Mouse (Mus musculus): ENCODE measurements around the gene Nme4. TPM values are rescaled to one million over a fixed set of nuclear protein-coding genes. Genes with fewer than 3 reads are reported as not detected.

Nme4 gene
- polyA plus RNA-seq, 1 experiment = 11.5 TPM

DNA sequence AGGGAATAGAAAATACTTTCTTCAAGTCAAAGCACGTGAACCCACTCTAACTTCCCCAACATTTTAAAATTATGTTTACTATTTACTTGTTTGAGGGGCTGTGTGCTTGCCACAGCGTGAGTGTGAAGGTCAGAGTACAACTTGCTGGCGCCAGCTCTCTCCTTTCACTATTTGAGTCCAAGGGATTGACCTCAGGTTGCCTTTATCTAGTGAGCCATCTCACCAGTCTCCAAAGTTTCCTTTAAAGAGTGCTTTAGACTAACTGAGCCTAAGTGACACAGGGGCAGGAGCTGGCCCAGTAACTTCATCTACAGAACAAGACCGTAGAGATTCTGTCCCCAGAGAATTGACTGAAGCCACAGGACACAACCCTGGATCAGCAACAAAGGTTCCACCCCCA, 43.3 kb downstream of the Nme4 start:
- Histone ChIP-seq H3K27me3 (ENCODE audit: control insufficient read depth, insufficient read depth, low read length) (no peaks in the 10 kb centered on the region), H3K36me3 (ENCODE audit: control insufficient read depth, insufficient read depth, low read length) (no peaks in the 10 kb centered on the region), H3K27ac (ENCODE audit: insufficient read depth, low read depth, low read length) (no peak overlapping the region), H3K4me1 (ENCODE audit: control insufficient read depth, insufficient read depth, insufficient read length, low read length) (peaks cover 5% of the 10 kb centered on the region; the same call in 1 of the 2 replicates), H3K4me3 (ENCODE audit: low read depth, low read length) (no peak overlapping the region)
- WGBS = 58% methylated on average over 4 of the region's 4 CpGs
- TF ChIP-seq CTCF (IDR thresholded peaks at IDR 0.05; ENCODE audit: extremely low read depth, insufficient read length, insufficient replicate concordance, low read depth, low read length) (no peak), POLR2A (IDR thresholded peaks at IDR 0.05; ENCODE audit: low read depth, low read length) (no peak)

DNA sequence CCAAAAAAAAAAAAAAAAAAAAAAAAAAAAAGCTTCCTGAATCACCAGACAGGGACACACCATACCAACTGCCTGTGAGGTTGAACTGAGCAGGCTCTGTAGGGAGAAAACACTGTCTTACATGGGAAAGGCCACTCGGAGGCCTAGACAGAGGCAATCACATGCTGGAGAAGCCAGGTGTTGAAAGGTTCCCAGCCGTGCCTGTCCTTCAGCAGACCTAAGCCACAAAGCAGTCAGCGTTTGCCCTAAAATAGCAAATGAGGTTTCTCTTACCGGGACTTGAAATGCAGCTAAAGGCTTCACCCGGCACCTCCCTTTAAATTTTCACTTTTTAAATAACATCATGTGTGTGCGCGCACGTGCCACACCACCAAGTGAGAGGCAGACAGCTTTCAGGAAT, 47.3 kb downstream of the Nme4 start:
- Histone ChIP-seq H3K27me3 (ENCODE audit: control insufficient read depth, insufficient read depth, low read length) (no peaks in the 10 kb centered on the region), H3K27ac (ENCODE audit: insufficient read depth, low read depth, low read length) (no peak overlapping the region), H3K4me1 (ENCODE audit: control insufficient read depth, insufficient read depth, insufficient read length, low read length) (peaks cover 5% of the 10 kb centered on the region; the same call in 1 of the 2 replicates), H3K36me3 (ENCODE audit: control insufficient read depth, insufficient read depth, low read length) (no peaks in the 10 kb centered on the region), H3K4me3 (ENCODE audit: low read depth, low read length) (no peak overlapping the region)
- TF ChIP-seq CTCF (IDR thresholded peaks at IDR 0.05; ENCODE audit: extremely low read depth, insufficient read length, insufficient replicate concordance, low read depth, low read length) (no peak), POLR2A (IDR thresholded peaks at IDR 0.05; ENCODE audit: low read depth, low read length) (no peak)
- 92% methylated on average over 8 of the region's 8 CpGs for WGBS

GRCm38 (mm10) chr17:26046253-26046997, 49.0 kb downstream of the Nme4 start:
- Histone ChIP-seq H3K27ac (ENCODE audit: insufficient read depth, low read depth, low read length) (no peak overlapping the region), H3K27me3 (ENCODE audit: control insufficient read depth, insufficient read depth, low read length) (no peaks in the 10 kb centered on the region), H3K4me1 (ENCODE audit: control insufficient read depth, insufficient read depth, insufficient read length, low read length) (no peaks in the 10 kb centered on the region; the same call in 1 of the 2 replicates), H3K4me3 (ENCODE audit: low read depth, low read length) (no peak overlapping the region), H3K36me3 (ENCODE audit: control insufficient read depth, insufficient read depth, low read length) (no peaks in the 10 kb centered on the region)
- TF ChIP-seq POLR2A (IDR thresholded peaks at IDR 0.05; ENCODE audit: low read depth, low read length) = no peak
- WGBS = 72% methylated on average over 10 of the region's 10 CpGs

- Histone ChIP-seq H3K36me3 (ENCODE audit: control insufficient read depth, insufficient read depth, low read length) (no peaks in the 10 kb centered on the region), H3K27ac (ENCODE audit: insufficient read depth, low read depth, low read length) (no peak overlapping the region), H3K4me3 (ENCODE audit: low read depth, low read length) (no peak overlapping the region), H3K4me1 (ENCODE audit: control insufficient read depth, insufficient read depth, insufficient read length, low read length) (no peaks in the 10 kb centered on the region; the same call in 1 of the 2 replicates), H3K27me3 (ENCODE audit: control insufficient read depth, insufficient read depth, low read length) (no peaks in the 10 kb centered on the region)
- 23% methylated on average over 4 of the region's 4 CpGs for WGBS
- TF ChIP-seq POLR2A (IDR thresholded peaks at IDR 0.05; ENCODE audit: low read depth, low read length) (no peak), CTCF (IDR thresholded peaks at IDR 0.05; ENCODE audit: extremely low read depth, insufficient read length, insufficient replicate concordance, low read depth, low read length) (no peak)
Measured at GRCm38 (mm10) chr17:26045285-26045684, 50.1 kb downstream of the Nme4 start.

DNA sequence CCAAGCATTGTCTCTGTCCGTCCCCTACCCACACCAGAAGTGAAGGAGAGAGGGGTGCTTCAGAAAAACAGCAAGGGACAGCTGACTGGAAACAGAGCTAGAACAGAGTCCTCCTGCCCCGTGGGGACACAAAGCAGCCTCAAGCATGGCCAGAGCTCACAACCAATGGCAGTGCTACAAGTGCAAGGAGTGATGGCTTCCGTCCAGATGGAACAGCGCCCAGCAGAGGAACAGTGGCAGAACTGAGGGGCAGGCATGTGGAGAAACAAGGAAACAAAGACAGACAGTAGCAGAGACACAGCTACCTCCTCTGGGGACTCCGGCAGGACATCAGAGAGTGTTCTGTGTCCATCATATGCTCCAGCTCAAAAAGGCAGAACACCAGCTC, 52.2 kb downstream of the Nme4 start:
- no peak for TF ChIP-seq CTCF (IDR thresholded peaks at IDR 0.05; ENCODE audit: extremely low read depth, insufficient read length, insufficient replicate concordance, low read depth, low read length)
- no peak for TF ChIP-seq POLR2A (IDR thresholded peaks at IDR 0.05; ENCODE audit: low read depth, low read length)
- Histone ChIP-seq H3K4me3 (ENCODE audit: low read depth, low read length) (no peak overlapping the region), H3K27ac (ENCODE audit: insufficient read depth, low read depth, low read length) (no peak overlapping the region), H3K4me1 (ENCODE audit: control insufficient read depth, insufficient read depth, insufficient read length, low read length) (no peaks in the 10 kb centered on the region; the same call in 1 of the 2 replicates), H3K27me3 (ENCODE audit: control insufficient read depth, insufficient read depth, low read length) (no peaks in the 10 kb centered on the region), H3K36me3 (ENCODE audit: control insufficient read depth, insufficient read depth, low read length) (no peaks in the 10 kb centered on the region)
- 23% methylated on average over 5 of the region's 5 CpGs for WGBS

DNA sequence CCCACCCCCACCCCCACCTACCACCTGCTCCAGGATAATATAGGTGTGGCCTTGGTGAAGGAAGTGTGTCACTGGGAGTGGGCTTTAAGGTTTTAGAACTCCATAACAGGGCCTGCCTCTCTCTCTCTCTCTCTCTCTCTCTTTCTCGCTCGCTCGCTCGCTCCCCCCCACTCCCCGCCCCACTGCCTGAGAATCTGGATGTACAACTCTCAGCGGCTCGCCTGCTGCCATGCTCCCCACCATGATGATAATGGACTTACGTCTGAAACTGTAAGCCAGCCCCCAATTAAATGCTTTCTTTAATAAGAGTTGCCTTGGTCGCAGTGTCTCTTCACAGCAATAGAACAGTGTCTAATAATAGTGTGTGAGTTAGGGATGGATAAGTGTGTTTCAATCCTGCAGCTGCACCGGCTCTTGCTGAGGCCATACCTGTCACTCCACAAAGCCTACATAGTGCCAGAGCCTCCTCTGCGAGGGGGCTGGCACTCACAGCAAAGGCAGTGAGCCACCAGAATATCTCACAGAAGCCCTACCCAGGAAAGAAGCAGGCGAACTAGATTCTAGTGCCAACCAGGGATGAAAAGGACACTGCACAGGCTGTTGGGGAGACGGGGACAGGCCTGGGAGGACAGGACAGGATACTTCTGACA, 52.7 kb downstream of the Nme4 start:
- H3K36me3 ChIP-seq (ENCODE audit: control insufficient read depth, insufficient read depth, low read length) = no peaks in the 10 kb centered on the region
- H3K27ac ChIP-seq (ENCODE audit: insufficient read depth, low read depth, low read length) = no peak overlapping the region
- TF ChIP-seq CTCF (IDR thresholded peaks at IDR 0.05; ENCODE audit: extremely low read depth, insufficient read length, insufficient replicate concordance, low read depth, low read length) (no peak), POLR2A (IDR thresholded peaks at IDR 0.05; ENCODE audit: low read depth, low read length) (no peak)
- H3K4me3 ChIP-seq (ENCODE audit: low read depth, low read length) = no peak overlapping the region
- no peaks in the 10 kb centered on the region; the same call in 1 of the 2 replicates for H3K4me1 ChIP-seq (ENCODE audit: control insufficient read depth, insufficient read depth, insufficient read length, low read length)
- 78% methylated on average over 13 of the region's 13 CpGs for WGBS
- no peaks in the 10 kb centered on the region for H3K27me3 ChIP-seq (ENCODE audit: control insufficient read depth, insufficient read depth, low read length)

Other genes with a start within 250 kb of the Nme4 start
- gene Wdr90, start 234.1 kb downstream of the Nme4 start, polyA plus RNA-seq (2012; rRNA removed) = 8.3 and 13.3 TPM in 2 replicates
- gene Mcrip2, start 226.8 kb downstream of the Nme4 start, polyA plus RNA-seq (2012; rRNA removed) = 84.8 and 111 TPM in 2 replicates
- 149 and 196 TPM in 2 replicates for gene Mettl26, start 220.5 kb downstream of the Nme4 start, polyA plus RNA-seq (2012; rRNA removed)
- gene Wfikkn1, start 214.7 kb downstream of the Nme4 start, polyA plus RNA-seq (2012; rRNA removed) = 0.72 and 2.6 TPM in 2 replicates
- 20.7 and 43.4 TPM in 2 replicates for gene Rab40c, start 175.9 kb downstream of the Nme4 start, polyA plus RNA-seq (2012; rRNA removed)
- 59.8 and 74.1 TPM in 2 replicates for gene Pigq, start 150.7 kb downstream of the Nme4 start, polyA plus RNA-seq (2012; rRNA removed)
- 0.51 TPM in 1 of 2 replicates, not detected in the other for gene Nhlrc4, start 150.6 kb downstream of the Nme4 start, polyA plus RNA-seq (2012; rRNA removed)
- 0.04 TPM in 1 of 2 replicates, not detected in the other for gene A930017K11Rik, start 143.0 kb downstream of the Nme4 start, polyA plus RNA-seq (2012; rRNA removed)
- 46.8 and 75.2 TPM in 2 replicates for gene Capn15, start 109.8 kb downstream of the Nme4 start, polyA plus RNA-seq (2012; rRNA removed)
- 37.3 and 116 TPM in 2 replicates for gene Rab11fip3, start 26.0 kb downstream of the Nme4 start, polyA plus RNA-seq (2012; rRNA removed)
- 10.9 and 14.5 TPM in 2 replicates for gene Decr2, start 5.3 kb downstream of the Nme4 start, polyA plus RNA-seq (2012; rRNA removed)
- gene Tmem8, start 17.7 kb upstream of the Nme4 start, polyA plus RNA-seq (2012; rRNA removed) = 189 and 283 TPM in 2 replicates
- 54.6 and 82.5 TPM in 2 replicates for gene Mrpl28, start 27.9 kb upstream of the Nme4 start, polyA plus RNA-seq (2012; rRNA removed)
- 8.5 and 17.9 TPM in 2 replicates for gene Axin1, start 43.1 kb upstream of the Nme4 start, polyA plus RNA-seq (2012; rRNA removed)
- gene Pdia2, start 103.5 kb upstream of the Nme4 start, polyA plus RNA-seq (2012; rRNA removed) = 1.6 and 247 TPM in 2 replicates
- 3.8 and 29.7 TPM in 2 replicates for gene Rgs11, start 107.3 kb upstream of the Nme4 start, polyA plus RNA-seq (2012; rRNA removed)
- 3.2 and 44.6 TPM in 2 replicates for gene Arhgdig, start 112.2 kb upstream of the Nme4 start, polyA plus RNA-seq (2012; rRNA removed)
- gene Fam234a, start 148.6 kb upstream of the Nme4 start, polyA plus RNA-seq (2012; rRNA removed) = 154 and 290 TPM in 2 replicates
- 6.4 and 6.9 TPM in 2 replicates for gene Luc7l, start 157.3 kb upstream of the Nme4 start, polyA plus RNA-seq (2012; rRNA removed)

Measured in small intestine, adult 2 months (tissue).